Mouse (Mus musculus) left cerebral cortex, adult 18-20 months (tissue): ENCODE measurements at regions not wholly inside any gene's neighbourhood (a gene's known extent, or its start where the extent isn't known, plus 50 kb on each side); places are given as distances from the start of the nearest gene placed in this dataset.

Source experiments
- DNase-seq, 2 experiments: peaks; one replicate each; pipeline ENCODE4 v3.0.0; 2021 to 2022; ENCODE audit warnings: low spot score in 2 of 2, mixed read lengths in 1 of 2

- DNase-seq: no peak
Measured at GRCm38 (mm10) chr6:95179993-95180392, 63.0 kb downstream of the Kbtbd8 start.

GRCm38 (mm10) chr6:95182238-95182637 lies 65.2 kb downstream of the Kbtbd8 start:
- DNase-seq: no peak

GRCm38 (mm10) chr6:95185074-95185931 lies 68.3 kb downstream of the Kbtbd8 start:
- DNase-seq: no peak

- DNase-seq: no peak
Measured at GRCm38 (mm10) chr6:95196631-95197030, 79.6 kb downstream of the Kbtbd8 start.

- DNase-seq: peak; percentile 21 to 52
Measured at GRCm38 (mm10) chr6:95198611-95199010, 81.6 kb downstream of the Kbtbd8 start.

GRCm38 (mm10) chr6:95202291-95202790 lies 85.3 kb downstream of the Kbtbd8 start:
- no peak for DNase-seq

GRCm38 (mm10) chr6:95202978-95203377 lies 85.9 kb downstream of the Kbtbd8 start:
- DNase-seq: no peak

GRCm38 (mm10) chr6:95204231-95204630 lies 87.2 kb downstream of the Kbtbd8 start:
- DNase-seq: no peak

- peak; percentile 32 to 60 for DNase-seq
Measured at GRCm38 (mm10) chr6:95207063-95207462, 90.0 kb downstream of the Kbtbd8 start.

- peak; percentile 71 to 72 for DNase-seq
Measured at GRCm38 (mm10) chr6:95217431-95217830, 100.4 kb downstream of the Kbtbd8 start.

- DNase-seq: no peak
Measured at GRCm38 (mm10) chr6:95218830-95219229, 101.8 kb downstream of the Kbtbd8 start.

- peak; percentile 87 to 93 for DNase-seq
Measured at GRCm38 (mm10) chr6:95223537-95223936, 98.4 kb upstream of the Gm10234 start.

- DNase-seq: no peak
Measured at GRCm38 (mm10) chr6:95229885-95230284, 92.0 kb upstream of the Gm10234 start.

GRCm38 (mm10) chr6:95234712-95235111 lies 87.2 kb upstream of the Gm10234 start:
- no peak for DNase-seq

GRCm38 (mm10) chr6:95243657-95244056 lies 78.3 kb upstream of the Gm10234 start:
- no peak for DNase-seq

GRCm38 (mm10) chr6:95244911-95245310 lies 77.0 kb upstream of the Gm10234 start:
- DNase-seq: no peak

- no peak for DNase-seq
Measured at GRCm38 (mm10) chr6:95256303-95256702, 65.6 kb upstream of the Gm10234 start.

- no peak for DNase-seq
Measured at GRCm38 (mm10) chr6:95261001-95261400, 60.9 kb upstream of the Gm10234 start.

- no peak for DNase-seq
Measured at GRCm38 (mm10) chr6:95264011-95264869, 57.7 kb upstream of the Gm10234 start.

- DNase-seq: peak in 1 of 2 experiments; percentile 21
Measured at GRCm38 (mm10) chr6:95269524-95269923, 52.4 kb upstream of the Gm10234 start.
